Mouse (Mus musculus) ZHBTc4 (cell line): ENCODE measurements around the gene Col4a1.

ENCODE experiments used
- DNase-seq: peaks from one replicate; pipeline ENCODE4 v3.0.0-alpha.2; 2011; ENCODE audit warnings: low read depth, low spot score

Col4a1 gene

GRCm38 (mm10) chr8:11331561-11331960 is 18.9 kb upstream of the Col4a1 start:
- no peak for DNase-seq

- no peak for DNase-seq
Observed at GRCm38 (mm10) chr8:11327722-11328417, 15.2 kb upstream of the Col4a1 start.

GRCm38 (mm10) chr8:11327298-11327697 is 14.7 kb upstream of the Col4a1 start:
- DNase-seq = no peak

DNA sequence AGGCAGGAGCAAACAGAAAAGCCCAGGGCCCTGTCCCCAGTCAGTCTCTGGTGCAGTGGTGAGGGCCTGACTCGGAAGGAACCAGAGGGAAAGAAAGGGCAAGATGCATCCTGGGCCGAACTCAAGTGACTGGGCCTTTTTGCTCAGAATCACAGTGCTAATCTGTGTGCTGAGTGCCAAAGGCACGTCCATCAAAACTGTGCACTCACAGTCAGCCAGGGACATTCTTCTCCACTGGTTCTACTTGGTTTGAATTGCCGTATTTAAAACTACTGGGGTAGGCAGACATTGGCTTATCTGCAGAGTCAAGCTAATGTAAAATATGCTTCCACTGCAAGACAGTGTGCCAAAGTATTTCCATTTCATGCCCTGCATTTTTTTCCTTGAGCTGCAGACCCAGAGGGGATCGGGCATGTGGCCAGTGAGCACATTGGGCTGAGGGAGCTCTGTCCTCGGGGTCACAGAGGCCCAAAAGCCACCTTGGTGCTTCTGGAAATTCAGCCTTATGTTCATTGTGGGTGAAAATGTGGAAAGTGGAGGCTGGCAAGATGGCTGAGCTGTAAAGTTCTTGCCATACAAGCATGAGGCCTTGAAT is 12.3 kb upstream of the Col4a1 start:
- no peak for DNase-seq

- DNase-seq = no peak
Observed at GRCm38 (mm10) chr8:11323681-11324080, 11.1 kb upstream of the Col4a1 start.

DNA sequence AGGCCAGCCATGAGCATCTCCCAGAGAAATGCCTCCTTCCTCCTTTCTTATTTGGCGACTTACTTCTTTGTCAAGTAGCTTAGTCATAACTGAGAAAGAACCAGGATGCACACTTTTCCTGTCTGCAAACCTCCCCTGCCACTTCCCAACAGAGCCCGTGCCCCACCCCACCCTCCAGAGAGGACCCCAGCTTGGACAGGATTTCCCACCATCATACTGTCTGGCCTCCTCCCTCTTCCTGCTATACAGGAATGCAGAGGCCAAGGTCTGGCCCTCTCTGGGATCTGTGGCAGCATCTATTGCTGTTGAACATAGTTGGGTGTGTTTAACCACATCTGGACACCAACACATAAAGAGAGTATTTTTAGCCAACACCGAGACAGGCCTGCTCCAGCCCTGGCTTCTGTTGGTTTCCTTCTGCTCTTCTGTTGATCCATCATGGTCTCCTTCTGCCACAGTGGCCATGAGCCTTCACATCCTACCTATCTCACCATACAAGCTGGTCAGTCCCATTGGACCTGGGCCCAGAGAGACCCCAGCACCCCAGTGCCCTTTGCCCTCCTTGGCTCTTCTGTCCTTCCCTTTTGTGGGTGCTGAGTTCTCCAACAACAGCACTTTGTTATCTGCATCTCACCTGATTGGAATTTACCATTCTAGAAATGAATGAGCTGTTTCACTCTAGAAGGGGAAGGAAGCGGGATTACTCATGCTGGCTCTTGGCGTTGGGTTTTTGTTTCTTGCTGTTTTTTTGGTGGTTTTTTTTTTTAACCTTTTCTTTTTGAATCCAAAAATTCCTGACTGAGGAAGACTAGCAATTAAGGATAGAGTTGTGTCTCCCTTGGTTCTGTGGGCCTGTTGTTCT is 10.3 kb upstream of the Col4a1 start:
- no peak for DNase-seq

DNA sequence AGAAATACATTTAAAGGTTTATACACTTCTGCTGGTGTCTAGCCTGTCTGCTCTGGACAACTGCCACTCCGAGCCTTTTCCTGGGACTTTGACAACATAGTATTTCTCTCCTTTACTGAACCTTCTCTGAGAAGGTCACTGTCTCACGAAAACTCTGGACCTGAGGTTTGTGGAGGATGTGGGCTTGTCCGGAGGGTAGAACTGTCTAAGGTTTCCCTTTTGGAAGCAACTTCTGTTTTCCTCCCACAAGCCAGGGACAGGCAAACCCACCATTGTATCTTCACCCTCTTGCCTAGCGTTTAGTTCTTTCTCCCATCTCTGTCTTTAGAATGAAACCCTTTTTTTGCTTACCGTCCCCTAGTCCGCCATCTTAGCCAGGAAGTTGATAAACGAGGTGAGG is 9.2 kb upstream of the Col4a1 start:
- no peak for DNase-seq

DNA sequence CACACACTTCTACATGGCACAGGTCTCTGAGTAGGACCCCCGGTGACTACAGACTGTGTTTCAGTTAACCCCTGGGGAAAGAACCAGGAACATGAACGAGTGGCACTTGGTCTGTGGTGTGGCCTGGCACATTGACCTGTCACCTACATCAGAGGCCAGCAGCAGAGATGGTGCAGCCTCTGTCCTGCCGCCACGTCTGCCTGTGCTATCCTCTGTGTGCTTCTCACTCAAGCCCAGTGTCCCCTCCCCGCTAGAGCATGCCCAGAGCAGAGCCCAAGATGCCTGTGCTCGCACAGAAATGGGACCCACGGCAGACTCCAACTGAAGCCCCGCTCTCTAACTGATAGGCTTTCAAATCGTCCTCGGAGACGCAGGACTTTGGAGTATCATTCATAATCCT is 6.8 kb upstream of the Col4a1 start:
- DNase-seq = no peak

GRCm38 (mm10) chr8:11316118-11316517 is 3.5 kb upstream of the Col4a1 start:
- no peak for DNase-seq

DNA sequence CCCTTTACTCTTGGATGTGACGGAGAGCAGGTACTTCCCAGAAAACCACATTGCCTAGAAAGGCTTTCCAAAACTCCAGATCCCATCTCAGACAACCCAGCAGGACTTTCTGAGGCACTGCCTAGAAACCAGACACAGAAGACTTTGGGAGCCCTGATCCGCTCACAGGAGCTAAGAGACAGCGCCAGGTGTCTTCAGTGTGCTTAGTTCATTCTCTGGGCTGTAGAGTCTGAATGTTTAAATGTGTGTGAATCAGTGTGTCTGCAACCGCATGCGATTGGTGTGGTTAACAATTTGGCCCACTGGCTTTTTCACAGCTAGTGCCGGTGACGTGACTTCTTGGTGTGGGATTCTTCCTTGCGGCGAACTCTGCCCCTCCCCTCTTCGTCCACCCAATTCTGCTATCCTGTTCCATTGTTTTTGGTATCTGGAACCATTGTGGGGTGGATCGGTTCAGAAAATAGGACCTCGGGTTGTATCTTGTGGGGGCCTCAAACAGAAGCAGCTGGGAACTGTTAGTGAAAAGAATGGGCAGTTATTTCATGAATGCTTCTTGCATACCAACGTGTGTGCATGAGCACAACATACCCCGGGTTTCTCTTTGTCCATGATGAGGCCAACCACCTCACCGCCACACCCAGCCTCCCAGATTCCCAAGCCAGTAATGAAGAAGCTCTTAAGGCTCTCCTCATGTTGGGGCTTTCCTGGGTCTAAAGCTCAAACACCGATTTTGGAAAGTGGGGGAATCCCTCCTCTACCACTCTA is 2.7 kb upstream of the Col4a1 start:
- peak; percentile 24 for DNase-seq

GRCm38 (mm10) chr8:11314613-11315012 is 2.0 kb upstream of the Col4a1 start:
- DNase-seq = no peak

- peak; percentile 63 for DNase-seq
Observed at GRCm38 (mm10) chr8:11313176-11314111, 818 bp upstream of the Col4a1 start.

DNA sequence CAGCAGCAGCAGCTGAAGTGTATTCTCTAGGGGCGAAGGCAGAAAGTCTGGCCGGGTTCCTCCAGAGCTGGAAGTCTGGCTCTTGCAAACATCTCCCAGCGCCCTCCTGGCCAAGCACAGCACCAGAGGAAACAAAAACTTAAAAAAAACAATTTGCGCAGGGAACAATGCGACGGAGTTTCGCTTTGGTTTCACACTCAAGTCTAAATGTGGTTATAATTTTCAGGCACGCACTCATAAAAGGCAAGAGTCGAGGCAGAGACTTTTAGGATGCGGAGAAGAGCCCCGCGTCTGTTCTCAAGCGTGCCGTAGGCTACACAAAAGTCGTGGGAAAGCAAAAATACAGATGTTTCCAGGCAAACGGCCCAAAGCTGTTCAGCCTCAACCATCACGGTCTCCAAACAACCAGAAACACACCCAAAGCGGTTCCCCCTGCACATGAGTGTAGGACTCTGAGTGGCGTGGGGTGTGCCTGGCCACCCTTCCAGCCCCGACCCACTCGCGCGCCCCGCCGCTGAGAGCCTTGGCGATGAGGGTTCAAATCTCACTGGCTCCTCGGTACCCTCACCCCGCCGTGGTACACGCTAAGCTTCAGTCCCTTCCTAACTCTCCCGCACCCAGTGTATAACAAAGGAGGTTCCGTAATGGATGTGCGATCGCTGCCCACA is 811 bp downstream of the Col4a1 start:
- no peak for DNase-seq

GRCm38 (mm10) chr8:11310049-11310448 is 2.6 kb downstream of the Col4a1 start:
- DNase-seq = no peak

DNA sequence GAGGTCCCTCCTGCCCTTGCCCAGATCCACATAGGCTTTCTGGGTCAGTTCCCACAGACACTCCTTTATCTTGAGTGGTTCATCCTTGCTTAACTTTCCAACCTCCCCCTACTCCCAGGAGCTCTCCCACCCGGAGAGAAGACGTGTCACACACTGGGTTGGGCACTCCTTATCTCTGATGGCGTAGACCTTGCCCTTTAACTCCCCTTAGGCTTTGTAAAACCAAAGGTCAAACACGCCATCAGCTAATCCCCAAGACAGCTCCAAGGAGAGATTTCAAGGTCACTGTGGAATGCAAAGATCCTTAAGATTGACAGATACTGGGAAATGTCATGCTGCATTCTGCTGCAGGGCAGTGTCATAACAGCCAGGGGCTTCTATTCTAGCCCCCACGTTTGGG is 3.4 kb downstream of the Col4a1 start:
- DNase-seq = peak; percentile 51

DNA sequence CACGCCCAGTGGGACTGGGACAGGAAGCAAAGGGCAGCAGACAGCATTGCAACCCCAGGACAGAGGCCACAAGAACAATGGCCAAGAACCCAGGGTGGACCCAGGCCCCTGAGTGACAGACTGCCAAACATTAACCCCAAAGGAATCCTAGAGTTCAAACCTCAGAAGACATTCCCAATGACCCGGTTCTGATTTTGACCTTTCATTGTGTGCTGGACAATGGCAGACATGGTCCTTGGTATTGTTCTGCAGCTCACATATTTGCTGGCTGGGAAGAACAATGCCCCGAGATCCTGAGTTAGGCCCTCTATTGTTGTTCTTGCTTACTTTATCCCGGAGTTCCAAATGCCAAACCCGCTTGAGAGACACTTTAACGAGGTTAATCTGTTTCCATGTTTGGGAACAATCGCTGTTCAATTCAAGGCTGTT is 4.0 kb downstream of the Col4a1 start:
- DNase-seq = peak; percentile 78

DNA sequence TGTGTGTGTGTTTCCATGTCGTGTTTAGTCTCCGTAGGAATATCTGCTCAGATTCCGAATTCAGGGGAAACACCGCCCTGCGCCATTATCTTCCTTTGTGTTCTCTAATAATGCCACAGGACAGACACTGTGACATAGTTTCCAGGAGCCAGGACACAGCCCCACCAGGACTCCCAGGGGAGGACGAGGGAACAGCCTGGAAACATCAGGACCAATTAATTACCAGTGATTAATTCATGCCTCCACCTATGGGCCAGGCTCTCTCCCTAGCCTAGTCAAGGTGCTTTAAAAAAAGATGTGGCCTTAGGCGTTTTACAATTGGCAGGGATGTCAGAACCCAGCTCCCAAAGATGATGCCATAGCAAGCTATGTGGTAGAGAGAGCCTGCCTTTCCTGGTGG is 5.2 kb downstream of the Col4a1 start:
- no peak for DNase-seq

DNA sequence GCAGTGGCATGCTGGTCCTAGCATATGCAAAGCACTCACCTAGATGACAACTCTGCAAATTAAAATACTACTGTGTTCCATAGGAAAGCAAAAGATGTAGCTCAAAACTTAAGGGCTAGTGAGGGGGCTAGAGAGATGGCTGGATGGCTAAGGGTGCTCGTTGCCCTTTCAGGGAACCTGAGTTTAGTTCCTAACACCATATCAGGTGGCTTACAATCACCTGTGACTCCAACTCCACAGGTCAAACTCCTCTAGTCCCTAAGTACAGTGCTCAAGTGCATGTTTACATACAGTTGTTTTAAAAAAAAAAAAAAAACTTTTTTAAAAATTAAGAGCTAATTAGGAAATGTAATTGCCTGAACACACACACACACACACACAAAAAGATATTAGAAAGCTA is 7.1 kb downstream of the Col4a1 start:
- no peak for DNase-seq

- DNase-seq = no peak
Observed at GRCm38 (mm10) chr8:11304027-11304601, 8.5 kb downstream of the Col4a1 start.

DNA sequence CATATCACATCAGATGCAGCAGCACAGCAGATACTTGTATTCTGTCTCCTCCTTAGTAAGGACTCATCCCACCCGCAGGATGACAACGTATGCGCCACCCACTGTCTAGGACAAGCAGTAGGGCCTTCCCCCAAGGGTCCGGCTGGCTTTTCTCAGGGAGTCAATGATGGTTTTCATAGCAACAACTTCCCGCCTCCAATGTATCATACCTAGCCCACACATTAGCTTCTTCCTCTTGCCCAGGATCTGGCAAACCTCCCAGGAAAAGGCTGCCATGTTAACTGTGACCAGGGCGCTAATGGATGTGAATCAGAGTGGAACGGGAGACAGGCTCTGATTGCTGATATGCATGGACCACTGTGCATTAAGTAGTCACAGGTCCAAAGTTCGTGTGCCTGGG is 12.2 kb downstream of the Col4a1 start:
- DNase-seq = no peak
